Comparison of ENCODE assay signal across 8 mouse cellular contexts in genomic region chr4:136369727-136370126, GRCm38 (mm10). TPM values are rescaled to one million over a fixed set of nuclear protein-coding genes. Genes with fewer than 3 reads are reported as not detected.
DNase-seq lines count a peak whose midpoint lies in the region; ATAC-seq and TF ChIP-seq lines count a peak whose summit lies in the region.

No protein-coding gene starts in this region.

- no peaks in the 10 kb centered on the region for H3K27me3 ChIP-seq in liver, adult 2 months (ENCODE audit: control insufficient read depth, insufficient read depth, low read length)
- peaks cover 8% of the 10 kb centered on the region for H3K27me3 ChIP-seq in liver, embryonic 12.5 days (replicated peaks)
- H3K27me3 ChIP-seq in cerebellum, adult 2 months (ENCODE audit: control insufficient read depth, insufficient read depth, low read length): no peaks in the 10 kb centered on the region

- under 1% methylated on average over 3 of the region's 3 CpGs for WGBS in liver, adult 2 months
- WGBS in liver, embryonic 12.5 days (ENCODE audit: insufficient replicate concordance): 3% methylated on average over 3 of the region's 3 CpGs
- whole genome bisulfite sequencing in cerebellum, adult 2 months: 3% methylated on average over 3 of the region's 3 CpGs
- WGBS in lung, adult 2 months: 3% methylated on average over 3 of the region's 3 CpGs

- H3K9me3 ChIP-seq in liver, embryonic 12.5 days (replicated peaks): no peaks in the 10 kb centered on the region

- no peak for ATAC-seq in liver, embryonic 12.5 days

- H3K4me2 ChIP-seq in liver, embryonic 12.5 days: no peak overlapping the region

- peak; percentile 42 to 87 for DNase-seq in adrenal gland, adult (ENCODE audit: inconsistent age in 2 of 2, low spot score in 1 of 2)
- DNase-seq in adrenal gland, adult 8-10 months: no peak
- peak; percentile 60 for DNase-seq in liver, adult 2 months (ENCODE audit: extremely low read depth, low read depth, low spot score)
- peak in 1 of 2 experiments; percentile 45 for DNase-seq in cerebellum, adult 2 months
- DNase-seq in hindlimb bud, embryonic 11.5 days (ENCODE audit: extremely low spot score, low read depth, low spot score): peak; percentile 73
- peak; percentile 14 for DNase-seq in lung, adult 2 months
- DNase-seq in spleen, postnatal 10 days (ENCODE audit: low spot score in 2 of 2): peak; percentile 8 to 66

- no peaks in the 10 kb centered on the region for H3K4me1 ChIP-seq in liver, adult 2 months (ENCODE audit: control insufficient read depth, insufficient read depth, low read length)
- no peaks in the 10 kb centered on the region for H3K4me1 ChIP-seq in liver, embryonic 12.5 days
- H3K4me1 ChIP-seq in cerebellum, adult 2 months (ENCODE audit: control insufficient read depth, insufficient read depth, low read length): no peaks in the 10 kb centered on the region
- no peaks in the 10 kb centered on the region for H3K4me1 ChIP-seq in lung, adult 2 months (ENCODE audit: control insufficient read depth, insufficient read depth, low read length)

- H3K79me2 ChIP-seq in liver, adult 2 months (ENCODE audit: control insufficient read depth, insufficient read depth, low read length): no peaks in the 10 kb centered on the region

- no peaks in the 10 kb centered on the region for H3K36me3 ChIP-seq in liver, adult 2 months (ENCODE audit: control insufficient read depth, insufficient read depth, low read length)
- no peaks in the 10 kb centered on the region for H3K36me3 ChIP-seq in liver, embryonic 12.5 days

- no peak overlapping the region for H3K27ac ChIP-seq in liver, adult 2 months (replicated peaks; ENCODE audit: insufficient read depth, low read depth, low read length)
- no peak overlapping the region for H3K27ac ChIP-seq in liver, embryonic 12.5 days
- no peak overlapping the region for H3K27ac ChIP-seq in cerebellum, adult 2 months (ENCODE audit: insufficient read depth, low read length)

- TF ChIP-seq CTCF in liver, adult 2 months (IDR thresholded peaks at IDR 0.05; ENCODE audit: low read depth, low read length): peak; percentile 47
- peak; percentile 36; the same call in 1 of the 2 replicates for TF ChIP-seq CTCF in cerebellum, adult 2 months (IDR thresholded peaks at IDR 0.05; ENCODE audit: borderline replicate concordance, insufficient read depth, low read depth, low read length)
- peak; percentile 27; the same call in 1 of the 2 replicates for TF ChIP-seq CTCF in lung, adult 2 months (IDR thresholded peaks at IDR 0.05; ENCODE audit: insufficient read depth, low read length)

- TF ChIP-seq POLR2A in liver, adult 2 months (IDR thresholded peaks at IDR 0.05; ENCODE audit: extremely low read depth, insufficient read depth, low read length): no peak
- TF ChIP-seq POLR2A in cerebellum, adult 2 months (IDR thresholded peaks at IDR 0.05; ENCODE audit: borderline replicate concordance, insufficient read depth, low read length): no peak
- no peak for TF ChIP-seq POLR2A in lung, adult 2 months (IDR thresholded peaks at IDR 0.05; ENCODE audit: borderline replicate concordance, extremely low read depth, low read depth, low read length)

- no peak overlapping the region for H3K4me3 ChIP-seq in liver, adult 2 months (ENCODE audit: insufficient read depth, low read depth, low read length)
- no peak overlapping the region for H3K4me3 ChIP-seq in liver, embryonic 12.5 days
- no peak overlapping the region for H3K4me3 ChIP-seq in cerebellum, adult 2 months (replicated peaks; ENCODE audit: insufficient read depth, low read depth, low read length)
- H3K4me3 ChIP-seq in lung, adult 2 months (replicated peaks; ENCODE audit: extremely low read depth, low read depth, low read length): no peak overlapping the region

- no peak overlapping the region for H3K9ac ChIP-seq in liver, adult 2 months (ENCODE audit: low read depth, low read length)
- H3K9ac ChIP-seq in liver, embryonic 12.5 days: no peak overlapping the region

RNA-seq across cellular contexts. Expression of gene Htr1d, which starts 53.6 kb away (rescaled TPM):
- under 1 TPM in 1 of 4 experiments, not detected in 3; 0.19 TPM for total RNA-seq in adrenal gland, adult 8-10 months (2022)
- not detected in 2 replicates for total RNA-seq in liver, adult 2 months (2014; rRNA removed)
- polyA plus RNA-seq in liver, adult 2 months (2012; rRNA removed): 0.82 TPM in 1 of 2 replicates, not detected in the other
- polyA plus RNA-seq in liver, embryonic 12.5 days (2016; fragmentation: Nextera tagmentation; extraction: Ambion mirVana): not detected in 2 replicates
- 1.2 and 1.8 TPM in 2 replicates for polyA plus RNA-seq in cerebellum, adult 2 months (2012; rRNA removed)
- polyA plus RNA-seq in lung, adult 2 months (2012; rRNA removed): 0.10 TPM in 1 of 2 replicates, not detected in the other

RNA-seq across cellular contexts. Expression of gene Hnrnpr, which starts 59.0 kb away (rescaled TPM):
- 10 to 100 TPM; 71.9 to 94.0 (median 83.8) TPM for total RNA-seq in adrenal gland, adult 8-10 months (2022)
- 16.7 and 22.9 TPM in 2 replicates for total RNA-seq in liver, adult 2 months (2014; rRNA removed)
- 5.0 and 5.7 TPM in 2 replicates for polyA plus RNA-seq in liver, adult 2 months (2012; rRNA removed)
- polyA plus RNA-seq in liver, embryonic 12.5 days (2016; fragmentation: Nextera tagmentation; extraction: Ambion mirVana): 84.7 and 87.9 TPM in 2 replicates
- 54.8 and 57.8 TPM in 2 replicates for polyA plus RNA-seq in cerebellum, adult 2 months (2012; rRNA removed)
- polyA plus RNA-seq in lung, adult 2 months (2012; rRNA removed): 10.0 and 18.3 TPM in 2 replicates
